Mouse (Mus musculus) olfactory bulb, adult 2 months (tissue): ENCODE data around the gene Tdrd9. TPM values are rescaled to one million over a fixed set of nuclear protein-coding genes. Genes with fewer than 3 reads are reported as not detected.

Source experiments
- H3K27ac ChIP-seq: fragments of 200-500 bp; 2 replicates; pipeline ENCODE4 v1.5.1; 2012; ENCODE audit warnings: low read depth, low read length; ENCODE audit not compliant: insufficient read depth
- H3K4me1 ChIP-seq: fragments of 200-500 bp; 2 replicates; pipeline ENCODE4 v1.6.1; 2012; ENCODE audit warnings: low read length; ENCODE audit not compliant: control insufficient read depth, insufficient read depth
- H3K4me3 ChIP-seq: fragments of 200-500 bp; 2 replicates; pipeline ENCODE4 v1.5.1; 2012; ENCODE audit warnings: mild to moderate bottlenecking, low read depth, low read length, moderate library complexity; ENCODE audit not compliant: insufficient read depth
- CTCF ChIP-seq: fragments of 200-500 bp; IDR thresholded peaks from 2 replicates; pipeline ENCODE4 v1.5.1; 2012; ENCODE audit warnings: low read depth, mild to moderate bottlenecking, low read length, moderate library complexity; ENCODE audit not compliant: insufficient read depth
- POLR2A ChIP-seq: fragments of 200-500 bp; IDR thresholded peaks from 2 replicates; pipeline ENCODE4 v1.6.1; 2012; ENCODE audit warnings: mild to moderate bottlenecking, low read depth, low read length, moderate library complexity; ENCODE audit not compliant: insufficient read depth
- WGBS: fragments of 180-500 bp; shearing (Covaris S2); methylation state at CpG from one replicate; pipeline ENCODE4 v1.1.7; 2018; 5-methylcytosine and 5-hydroxymethylcytosine counted together
- polyA plus RNA-seq: library from polyadenylated mRNA; stranded (reverse); fragments of >200 nt; gene quantifications from 2 replicates; pipeline ENCODE4 v1.2.4, GENCODE M21; 2012; ENCODE audit warnings: low replicate concordance; ENCODE audit not compliant: missing spikeins, insufficient read depth, insufficient read length

Gene Tdrd9
- polyA plus RNA-seq, 1 experiment: not detected

GRCm38 (mm10) chr12:112091054-112091453 lies 119.7 kb downstream of the Tdrd9 start:
- no peak overlapping the region for H3K4me3 ChIP-seq
- no peak overlapping the region for H3K27ac ChIP-seq
- WGBS: 3% methylated on average over 12 of the region's 12 CpGs
- TF ChIP-seq CTCF: peak; percentile 58
- TF ChIP-seq POLR2A: no peak
- peaks cover 13% of the 10 kb centered on the region for H3K4me1 ChIP-seq

GRCm38 (mm10) chr12:112094261-112094880 lies 123.0 kb downstream of the Tdrd9 start:
- TF ChIP-seq POLR2A (no peak), CTCF (no peak)
- WGBS: 87% methylated on average over 8 of the region's 8 CpGs

GRCm38 (mm10) chr12:112096051-112096732 lies 124.8 kb downstream of the Tdrd9 start:
- H3K4me1 ChIP-seq: peaks cover 10% of the 10 kb centered on the region
- 48% methylated on average over 13 of the region's 13 CpGs for WGBS
- no peak overlapping the region for H3K4me3 ChIP-seq
- H3K27ac ChIP-seq: no peak overlapping the region
- TF ChIP-seq POLR2A: no peak
- no peak for TF ChIP-seq CTCF

More at GRCm38 (mm10) chr12:112094261-112094880, 123.0 kb downstream of the Tdrd9 start:
- Histone ChIP-seq H3K4me1 (peaks cover 14% of the 10 kb centered on the region), H3K27ac (no peak overlapping the region), H3K4me3 (no peak overlapping the region)

- TF ChIP-seq CTCF (no peak), POLR2A (no peak)
- Histone ChIP-seq H3K27ac (no peak overlapping the region), H3K4me1 (peaks cover 10% of the 10 kb centered on the region), H3K4me3 (no peak overlapping the region)
- 74% methylated on average over 8 of the region's 8 CpGs for WGBS
Measured at GRCm38 (mm10) chr12:112096733-112097117, 125.4 kb downstream of the Tdrd9 start.

GRCm38 (mm10) chr12:112100106-112100505 lies 128.7 kb downstream of the Tdrd9 start:
- Histone ChIP-seq H3K27ac (no peak overlapping the region), H3K4me1 (peaks cover 10% of the 10 kb centered on the region), H3K4me3 (no peak overlapping the region)
- TF ChIP-seq CTCF (no peak), POLR2A (no peak)
- 59% methylated on average over 4 of the region's 4 CpGs for WGBS

GRCm38 (mm10) chr12:112101045-112101444 lies 129.7 kb downstream of the Tdrd9 start:
- WGBS: 58% methylated on average over 4 of the region's 4 CpGs
- TF ChIP-seq POLR2A: no peak
- no peak for TF ChIP-seq CTCF
- Histone ChIP-seq H3K4me3 (no peak overlapping the region), H3K27ac (no peak overlapping the region), H3K4me1 (peaks cover 9% of the 10 kb centered on the region)

GRCm38 (mm10) chr12:112103179-112103578 lies 131.8 kb downstream of the Tdrd9 start:
- Histone ChIP-seq H3K4me3 (no peak overlapping the region), H3K27ac (no peak overlapping the region), H3K4me1 (peaks cover 3% of the 10 kb centered on the region; the same call in 1 of the 2 replicates)
- 88% methylated on average over 5 of the region's 5 CpGs for WGBS
- TF ChIP-seq CTCF: no peak
- TF ChIP-seq POLR2A: no peak

GRCm38 (mm10) chr12:112104890-112105289 lies 133.5 kb downstream of the Tdrd9 start:
- Histone ChIP-seq H3K4me3 (no peak overlapping the region), H3K4me1 (peaks cover 3% of the 10 kb centered on the region; the same call in 1 of the 2 replicates), H3K27ac (no peak overlapping the region)
- WGBS: 74% methylated on average over 11 of the region's 11 CpGs
- no peak for TF ChIP-seq CTCF
- TF ChIP-seq POLR2A: no peak

- no peak within 1 kb of the TSS for H3K27ac ChIP-seq
- no peak within 1 kb of the TSS for H3K4me3 ChIP-seq
- 18% methylated on average over 14 of the region's 14 CpGs for WGBS
- H3K4me1 ChIP-seq: peaks cover 3% of the 10 kb centered on the region; the same call in 1 of the 2 replicates
- TF ChIP-seq CTCF (no peak), POLR2A (no peak)
Measured at GRCm38 (mm10) chr12:112106541-112106971, 135.2 kb downstream of the Tdrd9 start, which contains the start of gene Aspg. Aspg (plus strand) TSS chr12:112106679.
